Mouse (Mus musculus) small intestine, adult 2 months (tissue): ENCODE results near the gene Teddm1b.

Experiments used
- CTCF ChIP-seq: fragments of 200-500 bp; IDR thresholded peaks from 2 replicates; pipeline ENCODE4 v1.5.1; 2012; ENCODE audit warnings: low read depth, mild to moderate bottlenecking, control low read depth, inconsistent platforms, low read length, moderate library complexity, mixed read lengths; ENCODE audit not compliant: insufficient replicate concordance, insufficient read length; ENCODE audit errors: extremely low read depth
- POLR2A ChIP-seq: fragments of 200-500 bp; IDR thresholded peaks from 2 replicates; pipeline ENCODE4 v1.6.1; 2012; ENCODE audit warnings: low read depth, mild to moderate bottlenecking, control low read depth, inconsistent platforms, low read length, moderate library complexity

DNA sequence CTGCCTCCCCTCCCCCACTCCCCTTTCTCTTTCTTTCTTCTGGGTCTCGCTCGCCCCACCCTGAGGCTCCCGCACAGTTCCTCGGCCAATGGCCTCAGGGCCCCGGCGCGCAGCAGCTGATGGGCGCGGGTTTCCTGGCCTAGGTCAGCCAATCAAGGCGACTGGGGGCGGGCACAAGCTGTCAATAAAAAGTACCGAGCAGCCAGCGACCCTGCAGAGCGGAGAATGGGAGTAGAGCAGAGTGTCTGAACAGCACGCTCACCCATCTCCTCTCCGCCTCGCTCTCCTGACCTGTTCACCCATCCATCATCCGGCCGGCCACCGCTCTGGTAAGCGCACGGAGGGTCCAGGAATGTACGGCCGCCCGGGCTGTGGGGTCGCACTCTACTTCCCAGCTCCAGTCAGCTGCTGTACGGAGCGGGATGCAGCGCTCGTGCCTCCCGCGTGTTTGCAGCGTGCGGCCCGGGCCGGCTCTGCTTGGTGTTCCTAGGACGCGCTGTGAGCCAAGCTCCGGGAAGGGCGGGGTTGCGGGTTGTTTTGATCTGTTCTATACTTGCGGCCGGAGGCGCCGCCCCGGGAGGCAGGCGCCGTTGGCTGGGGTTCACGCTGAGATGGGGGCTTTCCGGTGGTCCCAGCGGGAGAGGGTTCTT lies 25.7 kb downstream of the Teddm1b start, which contains the start of the genes Glul and Teddm2:
- TF ChIP-seq CTCF (no peak), POLR2A (peak; percentile 98)
